Mouse (Mus musculus) left cerebral cortex, postnatal 25 days (tissue): Measurements from ENCODE around the gene Paqr6. TPM values are rescaled to one million over a fixed set of nuclear protein-coding genes. Genes with fewer than 3 reads are reported as not detected.
A peak's percentile ranks its signal among the peaks of the same experiment; 100 is the strongest.

ENCODE experiments used
- DNase-seq, 2 experiments: peaks; one replicate each; pipeline ENCODE4 v3.0.0; 2022; ENCODE audit warnings: low spot score in 2 of 2, mixed read lengths in 1 of 2
- intact Hi-C: fragments of 180-260 bp; cut with DNase I; formaldehyde crosslinking; loops from one replicate; pipeline ENCODE4 v1.15.1; 2025
- total RNA-seq, 2 experiments: library from RNA; stranded (reverse); gene quantifications; 2 replicates each; pipeline ENCODE4 v1.2.3; 2021

Paqr6 gene
- total RNA-seq, 2 experiments from 2014 or later: 4.9 to 5.2 TPM

DNA sequence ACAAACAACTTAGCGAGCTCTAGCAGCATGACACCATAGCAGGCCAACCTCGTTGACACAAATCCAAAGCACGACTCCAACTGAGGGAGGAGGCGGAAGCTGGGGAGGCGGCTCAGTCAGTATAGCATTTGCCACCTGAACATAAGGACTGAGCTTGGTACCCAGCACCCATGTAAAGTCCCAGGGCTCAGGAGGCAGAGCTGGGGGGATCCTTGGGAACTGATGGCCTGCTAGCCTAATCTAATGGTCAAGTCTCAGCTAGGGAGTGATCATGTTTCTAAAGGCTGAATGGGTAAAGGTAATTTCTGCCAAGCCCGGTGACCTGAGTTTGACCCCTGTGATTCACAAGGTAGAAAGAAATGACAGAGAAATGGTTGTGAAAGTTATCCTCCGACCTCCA lies 43.1 kb downstream of the Paqr6 start:
- peak in 1 of 2 experiments; percentile 17 for DNase-seq
- intact Hi-C loops: loop anchor here (1.0 to 2.0 kb wide), 2 partner anchors 60 to 115 kb away; no protein-coding TSS in a partner anchor

DNA sequence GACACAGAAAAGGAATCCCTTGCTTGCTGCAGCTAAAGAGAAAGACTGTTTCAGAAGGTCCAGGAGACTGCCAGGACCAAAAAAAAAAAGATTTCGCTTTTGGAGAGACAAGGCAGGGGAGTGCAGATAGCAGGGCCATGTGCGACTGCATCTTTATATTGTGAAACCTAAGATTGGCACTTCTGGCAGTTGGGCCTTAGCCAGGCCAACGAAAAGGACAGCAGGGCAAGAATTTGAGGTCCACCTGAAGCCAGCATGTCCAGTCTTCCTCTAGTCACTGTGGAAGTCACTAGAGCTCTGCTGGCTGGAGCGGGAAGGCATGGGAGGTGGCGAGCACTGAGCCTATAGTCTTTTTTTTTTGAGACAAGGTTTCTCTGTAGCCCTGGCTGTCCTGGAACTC lies 44.6 kb downstream of the Paqr6 start:
- intact Hi-C loops: no loop called here
- DNase-seq: no peak

GRCm38 (mm10) chr3:88409741-88410644 lies 45.6 kb downstream of the Paqr6 start, which contains the start of gene Pmf1:
Gene Pmf1, minus strand, starts transcription at chr3:88410331.
- DNase-seq: peak; percentile 90 to 93
- intact Hi-C loops: no loop called here

DNA sequence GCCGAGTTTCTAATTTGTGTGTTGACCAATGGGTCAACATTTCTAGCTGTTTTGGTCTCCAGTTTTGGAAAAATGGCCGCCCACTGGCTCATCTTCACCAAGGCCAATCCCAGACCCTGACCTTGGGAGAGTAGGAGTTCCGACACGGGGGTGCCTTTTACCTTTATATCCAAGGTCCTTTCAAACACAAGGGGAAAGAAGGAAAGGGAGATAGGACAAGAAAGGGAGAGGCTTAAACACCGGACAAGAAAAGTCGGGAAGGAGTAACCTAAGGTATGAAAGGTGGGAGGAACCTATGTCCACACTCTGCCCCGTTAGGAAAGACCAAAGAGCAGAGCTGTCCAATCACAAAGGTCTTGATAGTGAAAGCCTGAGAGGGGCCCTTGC lies 46.3 kb downstream of the Paqr6 start:
- no peak for DNase-seq
- intact Hi-C loops: no loop called here

GRCm38 (mm10) chr3:88411681-88412080 lies 47.3 kb downstream of the Paqr6 start:
- intact Hi-C loops: no loop called here
- DNase-seq: no peak

GRCm38 (mm10) chr3:88412636-88413035 lies 48.3 kb downstream of the Paqr6 start:
- intact Hi-C loops: no loop called here
- DNase-seq: no peak

DNA sequence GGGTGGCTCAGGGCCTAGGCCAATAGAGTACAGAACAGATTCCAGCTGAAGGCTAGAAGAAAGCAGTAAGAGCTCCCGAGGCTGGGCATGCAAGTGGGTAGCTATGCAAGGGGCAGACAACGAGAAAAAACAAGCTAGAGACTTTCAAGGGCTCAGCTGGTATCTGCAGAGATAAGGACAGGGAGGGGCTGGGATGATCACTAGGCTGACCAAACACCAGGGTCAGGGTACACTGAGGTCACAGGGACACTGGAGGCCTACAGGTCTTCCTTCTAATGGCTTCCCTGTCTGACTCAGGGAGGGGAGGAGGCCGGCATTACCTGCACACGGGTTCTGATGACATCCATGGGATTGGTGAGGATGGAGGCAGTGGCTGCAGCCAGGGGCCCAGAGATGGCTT lies 51.3 kb downstream of the Paqr6 start:
- no peak for DNase-seq
- intact Hi-C loops: no loop called here

- intact Hi-C loops: no loop called here
- DNase-seq: no peak
Measured at GRCm38 (mm10) chr3:88418016-88418415, 53.6 kb downstream of the Paqr6 start.

Other genes with a start within 250 kb of the Paqr6 start
- gene Mef2d, start 222.2 kb upstream of the Paqr6 start, total RNA-seq: 100 to 1,000 TPM; 211 to 225 TPM
- not detected for gene Rhbg, start 109.9 kb upstream of the Paqr6 start, total RNA-seq
- under 1 TPM; 0.37 to 0.41 TPM for gene Gm38392, start 77.4 kb upstream of the Paqr6 start, total RNA-seq
- gene Tsacc, start 67.6 kb upstream of the Paqr6 start, total RNA-seq: 1 to 10 TPM; 3.5 to 3.7 TPM
- 100 to 1,000 TPM; 179 to 187 TPM for gene Cct3, start 67.5 kb upstream of the Paqr6 start, total RNA-seq
- gene Glmp, start 39.6 kb upstream of the Paqr6 start, total RNA-seq: 10 to 100 TPM; 91.0 to 91.4 TPM
- 1 to 10 TPM; 1.2 to 2.6 TPM for gene Tmem79, start 28.4 kb upstream of the Paqr6 start, total RNA-seq
- 10 to 100 TPM; 68.4 to 77.9 TPM for gene Smg5, start 28.3 kb upstream of the Paqr6 start, total RNA-seq
- gene Bglap3, start 8.2 kb downstream of the Paqr6 start, total RNA-seq: 1 to 10 TPM; 1.0 to 1.1 TPM
- not detected for gene Bglap2, start 14.1 kb downstream of the Paqr6 start, total RNA-seq
- gene Bglap, start 19.9 kb downstream of the Paqr6 start, total RNA-seq: 1 to 10 TPM in 1 of 2 experiments, under 1 TPM in 1; 0.96 to 4.2 TPM
- 1 to 10 TPM; 5.1 to 6.2 TPM for gene Pmf1, start 45.7 kb downstream of the Paqr6 start, total RNA-seq
- gene Slc25a44, start 60.6 kb downstream of the Paqr6 start, total RNA-seq: 10 to 100 TPM; 77.4 to 79.3 TPM
- 10 to 100 TPM; 49.2 to 57.9 TPM for gene Sema4a, start 96.6 kb downstream of the Paqr6 start, total RNA-seq
- gene Lmna, start 145.4 kb downstream of the Paqr6 start, total RNA-seq: 10 to 100 TPM; 42.1 to 48.7 TPM
- 1 to 10 TPM; 2.8 to 3.0 TPM for gene Mex3a, start 167.8 kb downstream of the Paqr6 start, total RNA-seq
- gene Rab25, start 183.7 kb downstream of the Paqr6 start, total RNA-seq: not detected
- gene Lamtor2, start 188.5 kb downstream of the Paqr6 start, total RNA-seq: 10 to 100 TPM; 96.9 to 99.5 TPM
- gene Ubqln4, start 189.2 kb downstream of the Paqr6 start, total RNA-seq: 100 to 1,000 TPM; 128 to 129 TPM
- 100 to 1,000 TPM in 1 of 2 experiments, 10 to 100 TPM in 1; 97.7 to 106 TPM for gene Ssr2, start 211.3 kb downstream of the Paqr6 start, total RNA-seq
- 100 to 1,000 TPM; 245 to 246 TPM for gene Arhgef2, start 241.4 kb downstream of the Paqr6 start, total RNA-seq